Mouse (Mus musculus): ENCODE measurements around the gene Hkdc1. TPM values are rescaled to one million over a fixed set of nuclear protein-coding genes. Genes with fewer than 3 reads are reported as not detected.

Gene Hkdc1
- polyA plus RNA-seq, 1 experiment from 2014 or later = 0.67 TPM

DNA sequence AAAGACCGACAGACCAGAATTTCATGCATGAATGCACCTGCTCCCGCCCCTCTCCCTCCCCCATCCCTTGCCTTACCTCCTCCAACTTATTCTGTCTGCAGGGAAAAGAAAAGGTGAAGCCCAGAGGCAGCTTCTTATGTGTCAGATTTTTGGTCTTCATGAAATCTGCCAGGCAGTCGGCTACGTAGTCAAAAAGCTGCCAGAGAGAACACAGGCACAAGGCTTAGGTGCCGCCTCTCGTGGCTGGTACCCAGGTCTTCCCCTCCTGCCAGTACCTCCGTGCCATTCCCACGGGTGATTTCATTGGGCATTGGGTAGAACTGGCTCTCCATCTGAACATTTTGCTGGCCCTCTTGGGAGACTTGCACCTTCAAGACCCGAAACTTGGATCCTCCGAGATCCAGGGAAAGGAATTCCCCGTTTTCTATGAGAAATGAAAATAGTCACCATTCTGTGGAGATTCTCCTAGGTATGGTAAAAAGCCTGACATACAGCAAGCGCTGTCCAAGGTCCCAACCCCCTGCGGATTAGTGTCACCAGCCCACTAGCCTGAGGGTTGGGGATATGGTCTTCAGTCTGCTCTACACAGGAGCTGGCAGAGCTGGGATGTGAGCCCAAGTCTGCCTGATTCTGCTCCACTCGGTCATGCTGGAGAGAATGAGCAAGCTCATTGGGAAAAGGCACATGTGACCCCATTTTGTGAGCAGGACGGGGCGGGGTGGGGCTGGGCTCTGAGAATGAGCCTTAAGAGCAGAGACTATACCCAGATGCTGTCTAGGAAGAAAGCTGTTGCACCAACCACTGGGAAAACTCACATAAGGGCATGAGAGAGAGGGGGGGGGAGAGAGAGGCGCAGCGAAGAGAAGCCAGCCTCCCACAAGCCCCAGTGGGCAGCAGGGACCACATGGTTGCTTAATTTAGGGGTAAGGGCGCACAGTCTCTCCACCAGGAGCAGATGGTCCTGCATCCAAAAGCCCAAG is 10.6 kb downstream of the Hkdc1 start:
- peaks cover 5% of the 10 kb centered on the region; the same call in 1 of the 2 replicates for H3K4me1 ChIP-seq (ENCODE audit: control insufficient read depth, insufficient read depth, low read length)
- H3K4me3 ChIP-seq (ENCODE audit: low read depth, low read length) = no peak overlapping the region
- H3K9ac ChIP-seq (ENCODE audit: low read length) = no peak overlapping the region
- 73% methylated on average over 19 of the region's 19 CpGs for WGBS
- no peaks in the 10 kb centered on the region for H3K9me3 ChIP-seq (ENCODE audit: control insufficient read depth, low read length)
- H3K27ac ChIP-seq (replicated peaks; ENCODE audit: low read depth, low read length) = no peak overlapping the region
- ATAC-seq (ENCODE audit: insufficient number of reproducible peaks, low FRiP score, low TSS enrichment, low read depth) (no peak), DNase-seq (ENCODE audit: low spot score) (no peak)
- H3K27me3 ChIP-seq (ENCODE audit: control insufficient read depth, insufficient read depth, low read length) = no peaks in the 10 kb centered on the region
- H3K36me3 ChIP-seq (ENCODE audit: control insufficient read depth, insufficient read depth, low read length) = no peaks in the 10 kb centered on the region
- H3K4me2 ChIP-seq (ENCODE audit: low read depth, severe bottlenecking) = no peak overlapping the region

DNA sequence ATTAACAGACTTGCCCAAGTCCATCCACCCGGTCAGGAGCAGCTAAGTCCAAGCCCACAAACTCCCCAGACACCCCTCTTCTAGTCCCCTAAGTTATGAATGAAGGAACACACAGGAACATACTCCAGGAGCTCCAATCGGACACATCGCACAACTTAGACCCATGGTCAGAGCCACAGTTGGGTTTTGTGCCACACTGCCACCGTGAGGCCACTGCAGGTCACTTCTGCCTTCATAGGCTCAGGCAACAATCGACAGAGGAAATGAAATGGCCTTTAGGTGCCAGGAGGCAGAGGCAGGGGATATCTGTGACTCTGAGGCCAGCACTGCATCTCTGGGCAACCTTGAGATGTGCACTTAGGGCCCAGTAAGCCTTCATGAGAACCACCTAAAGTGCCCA is 11.3 kb downstream of the Hkdc1 start:
- no peak overlapping the region for H3K9ac ChIP-seq (ENCODE audit: low read length)
- H3K27ac ChIP-seq (replicated peaks; ENCODE audit: low read depth, low read length) = no peak overlapping the region
- no peak for ATAC-seq (ENCODE audit: insufficient number of reproducible peaks, low FRiP score, low TSS enrichment, low read depth)
- no peak overlapping the region for H3K4me3 ChIP-seq (ENCODE audit: low read depth, low read length)
- H3K4me1 ChIP-seq (ENCODE audit: control insufficient read depth, insufficient read depth, low read length) = peaks cover 5% of the 10 kb centered on the region; the same call in 1 of the 2 replicates
- no peak overlapping the region for H3K4me2 ChIP-seq (ENCODE audit: low read depth, severe bottlenecking)
- H3K36me3 ChIP-seq (ENCODE audit: control insufficient read depth, insufficient read depth, low read length) = no peaks in the 10 kb centered on the region
- 13% methylated on average over 5 of the region's 5 CpGs for WGBS
- DNase-seq (ENCODE audit: low spot score) = peak; percentile 78
- no peaks in the 10 kb centered on the region for H3K27me3 ChIP-seq (ENCODE audit: control insufficient read depth, insufficient read depth, low read length)
- H3K9me3 ChIP-seq (ENCODE audit: control insufficient read depth, low read length) = no peaks in the 10 kb centered on the region

DNA sequence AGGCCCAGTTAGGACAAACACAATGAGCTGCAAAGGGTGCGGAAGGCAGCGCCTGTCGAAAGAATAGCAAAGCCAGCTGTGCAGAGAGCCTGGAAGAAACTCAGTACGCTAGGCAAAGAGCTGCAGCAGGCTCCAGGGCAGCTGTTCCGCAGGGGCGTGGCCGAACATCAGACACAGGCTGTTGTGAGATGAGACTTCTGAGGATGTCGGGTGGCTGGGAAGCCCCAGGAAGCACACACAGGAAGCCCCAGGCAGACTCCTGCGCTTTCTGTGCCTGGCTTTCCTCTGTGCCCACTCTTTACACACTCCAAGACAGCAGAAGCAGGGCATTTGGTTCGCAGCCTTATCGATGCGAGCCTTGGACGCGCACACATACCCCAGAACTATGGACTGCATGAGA is 17.4 kb downstream of the Hkdc1 start:
- no peak overlapping the region for H3K4me3 ChIP-seq (ENCODE audit: low read depth, low read length)
- no peaks in the 10 kb centered on the region for H3K9me3 ChIP-seq (ENCODE audit: control insufficient read depth, low read length)
- no peak overlapping the region for H3K9ac ChIP-seq (ENCODE audit: low read length)
- H3K27me3 ChIP-seq (ENCODE audit: control insufficient read depth, insufficient read depth, low read length) = no peaks in the 10 kb centered on the region
- H3K27ac ChIP-seq (replicated peaks; ENCODE audit: low read depth, low read length) = no peak overlapping the region
- ATAC-seq (ENCODE audit: insufficient number of reproducible peaks, low FRiP score, low TSS enrichment, low read depth) (no peak), DNase-seq (ENCODE audit: low spot score) (peak; percentile 50)
- H3K36me3 ChIP-seq (ENCODE audit: control insufficient read depth, insufficient read depth, low read length) = no peaks in the 10 kb centered on the region
- WGBS = 36% methylated on average over 14 of the region's 14 CpGs
- no peaks in the 10 kb centered on the region for H3K4me1 ChIP-seq (ENCODE audit: control insufficient read depth, insufficient read depth, low read length)
- H3K4me2 ChIP-seq (ENCODE audit: low read depth, severe bottlenecking) = peak overlapping the region; percentile 23; the same call in 1 of the 2 replicates

DNA sequence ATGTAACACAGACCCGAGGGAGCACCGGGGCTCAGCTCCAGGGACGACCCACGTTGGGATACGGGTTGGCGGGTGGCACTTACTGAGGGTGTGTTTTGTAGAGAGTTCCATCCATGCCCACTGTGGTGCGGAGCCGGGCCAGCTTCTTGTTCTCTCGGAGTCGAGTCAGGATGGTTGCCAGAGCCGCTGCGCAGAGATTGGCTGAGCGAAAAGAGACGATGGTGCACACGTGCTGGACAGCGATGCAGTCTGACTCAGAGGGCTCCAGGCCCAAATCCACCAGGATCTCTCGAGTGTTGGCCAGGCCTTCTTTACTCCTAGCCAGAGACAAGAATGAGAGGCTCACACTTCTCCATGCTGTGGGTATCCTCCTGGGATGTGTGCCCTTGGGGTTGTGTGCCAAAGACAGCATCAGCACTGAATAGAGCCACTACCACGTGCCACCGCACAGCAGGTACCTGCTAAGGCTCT is 20.6 kb downstream of the Hkdc1 start:
- no peak for ATAC-seq (ENCODE audit: insufficient number of reproducible peaks, low FRiP score, low TSS enrichment, low read depth)

DNA sequence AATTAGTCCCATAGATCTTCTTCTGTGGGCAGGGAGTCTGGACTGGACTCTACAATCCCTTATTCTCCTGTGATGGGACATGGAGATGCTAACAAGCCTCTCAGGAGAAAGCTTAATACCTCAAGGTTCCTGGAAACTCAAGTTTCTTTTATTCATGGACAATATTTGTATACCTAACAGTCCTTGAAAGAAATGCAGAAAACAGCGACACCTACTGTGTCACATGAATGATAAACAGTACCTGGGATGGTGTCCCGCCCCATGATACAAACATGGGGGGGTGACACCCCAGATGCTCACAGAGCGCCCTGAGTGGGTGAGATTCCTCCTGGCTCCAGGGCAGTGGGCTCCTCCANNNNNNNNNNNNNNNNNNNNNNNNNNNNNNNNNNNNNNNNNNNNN is 39.3 kb downstream of the Hkdc1 start:
- H3K9me3 ChIP-seq (ENCODE audit: control insufficient read depth, low read length) = no peaks in the 10 kb centered on the region
- H3K27me3 ChIP-seq (ENCODE audit: control insufficient read depth, insufficient read depth, low read length) = no peaks in the 10 kb centered on the region
- WGBS = 82% methylated on average over 3 of the region's 3 CpGs
- H3K36me3 ChIP-seq (ENCODE audit: control insufficient read depth, insufficient read depth, low read length) = no peaks in the 10 kb centered on the region
- H3K27ac ChIP-seq (replicated peaks; ENCODE audit: low read depth, low read length) = no peak overlapping the region
- no peak overlapping the region for H3K9ac ChIP-seq (ENCODE audit: low read length)
- no peaks in the 10 kb centered on the region for H3K4me1 ChIP-seq (ENCODE audit: control insufficient read depth, insufficient read depth, low read length)
- ATAC-seq (ENCODE audit: insufficient number of reproducible peaks, low FRiP score, low TSS enrichment, low read depth) (no peak), DNase-seq (ENCODE audit: low spot score) (no peak)
- no peak overlapping the region for H3K4me3 ChIP-seq (ENCODE audit: low read depth, low read length)
- no peak overlapping the region for H3K4me2 ChIP-seq (ENCODE audit: low read depth, severe bottlenecking)

More for the DNA sequence above, 20.6 kb downstream of the Hkdc1 start:
- no peaks in the 10 kb centered on the region for H3K4me1 ChIP-seq (ENCODE audit: control insufficient read depth, insufficient read depth, low read length)
- H3K9me3 ChIP-seq (ENCODE audit: control insufficient read depth, low read length) = no peaks in the 10 kb centered on the region
- WGBS = 87% methylated on average over 19 of the region's 19 CpGs
- DNase-seq (ENCODE audit: low spot score) = no peak
- H3K27ac ChIP-seq (replicated peaks; ENCODE audit: low read depth, low read length) = no peak overlapping the region
- H3K9ac ChIP-seq (ENCODE audit: low read length) = no peak overlapping the region
- no peak overlapping the region for H3K4me2 ChIP-seq (ENCODE audit: low read depth, severe bottlenecking)
- H3K36me3 ChIP-seq (ENCODE audit: control insufficient read depth, insufficient read depth, low read length) = no peaks in the 10 kb centered on the region
- H3K27me3 ChIP-seq (ENCODE audit: control insufficient read depth, insufficient read depth, low read length) = no peaks in the 10 kb centered on the region
- H3K4me3 ChIP-seq (ENCODE audit: low read depth, low read length) = no peak overlapping the region

DNA sequence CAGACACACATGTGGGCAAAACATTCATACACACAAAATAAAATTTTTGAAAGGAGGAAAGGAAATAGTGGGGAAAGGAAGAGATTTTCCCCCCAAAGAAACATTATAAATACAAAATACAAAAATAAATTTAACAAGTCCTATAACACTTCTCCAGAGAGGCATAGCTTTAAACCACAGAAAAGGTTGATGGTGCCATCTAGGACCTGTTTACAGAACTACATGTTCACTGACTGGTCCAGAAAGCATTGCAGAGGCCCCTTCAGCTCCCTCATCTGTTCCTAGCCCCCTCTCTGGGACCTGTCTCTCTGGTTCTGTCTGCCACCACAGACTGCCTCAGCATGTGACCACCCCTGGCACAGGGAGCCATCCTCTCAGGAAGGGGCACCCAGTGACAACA is 41.4 kb downstream of the Hkdc1 start:
- no peaks in the 10 kb centered on the region for H3K36me3 ChIP-seq (ENCODE audit: control insufficient read depth, insufficient read depth, low read length)
- no peak for ATAC-seq (ENCODE audit: insufficient number of reproducible peaks, low FRiP score, low TSS enrichment, low read depth)
- H3K4me3 ChIP-seq (ENCODE audit: low read depth, low read length) = no peak overlapping the region
- no peak for DNase-seq (ENCODE audit: low spot score)
- no peak overlapping the region for H3K4me2 ChIP-seq (ENCODE audit: low read depth, severe bottlenecking)
- no peaks in the 10 kb centered on the region for H3K9me3 ChIP-seq (ENCODE audit: control insufficient read depth, low read length)
- no peaks in the 10 kb centered on the region for H3K27me3 ChIP-seq (ENCODE audit: control insufficient read depth, insufficient read depth, low read length)
- no peaks in the 10 kb centered on the region for H3K4me1 ChIP-seq (ENCODE audit: control insufficient read depth, insufficient read depth, low read length)
- H3K9ac ChIP-seq (ENCODE audit: low read length) = no peak overlapping the region
- H3K27ac ChIP-seq (replicated peaks; ENCODE audit: low read depth, low read length) = no peak overlapping the region

DNA sequence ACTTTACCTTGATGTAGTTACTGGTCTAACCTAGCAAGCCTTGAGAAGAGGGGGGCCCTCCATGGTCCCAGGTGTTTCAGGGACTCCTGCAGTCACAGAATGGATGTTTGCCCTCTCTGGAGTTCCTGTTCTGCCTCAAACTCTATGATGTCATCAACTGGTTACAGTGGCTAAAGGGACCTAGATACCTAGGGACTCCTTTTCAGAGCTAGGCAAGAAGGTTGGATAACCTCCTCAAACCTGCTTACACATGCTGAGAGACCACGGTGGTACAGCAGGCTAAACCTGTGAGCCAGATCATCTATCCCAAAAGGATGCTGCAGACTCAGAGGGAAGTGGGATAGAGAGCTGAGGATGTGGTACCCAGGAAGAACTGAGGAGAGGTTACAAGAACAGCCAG is 42.5 kb downstream of the Hkdc1 start, which contains the start of gene Hk1:
TSS of gene Hk1 (minus strand) at position 101 of the 400 bp plus-strand sequence.
- ATAC-seq (ENCODE audit: insufficient number of reproducible peaks, low FRiP score, low TSS enrichment, low read depth) (no peak), DNase-seq (ENCODE audit: low spot score) (no peak)
- 90% methylated on average over 1 of the region's 1 CpGs for WGBS
- Histone ChIP-seq H3K36me3 (ENCODE audit: control insufficient read depth, insufficient read depth, low read length) (no peaks in the 10 kb centered on the region), H3K9me3 (ENCODE audit: control insufficient read depth, low read length) (no peaks in the 10 kb centered on the region), H3K9ac (ENCODE audit: low read length) (no peak within 1 kb of the TSS), H3K4me2 (ENCODE audit: low read depth, severe bottlenecking) (no peak within 1 kb of the TSS), H3K27me3 (ENCODE audit: control insufficient read depth, insufficient read depth, low read length) (no peaks in the 10 kb centered on the region), H3K4me1 (ENCODE audit: control insufficient read depth, insufficient read depth, low read length) (no peaks in the 10 kb centered on the region), H3K4me3 (ENCODE audit: low read depth, low read length) (no peak within 1 kb of the TSS), H3K27ac (replicated peaks; ENCODE audit: low read depth, low read length) (no peak within 1 kb of the TSS)

DNA sequence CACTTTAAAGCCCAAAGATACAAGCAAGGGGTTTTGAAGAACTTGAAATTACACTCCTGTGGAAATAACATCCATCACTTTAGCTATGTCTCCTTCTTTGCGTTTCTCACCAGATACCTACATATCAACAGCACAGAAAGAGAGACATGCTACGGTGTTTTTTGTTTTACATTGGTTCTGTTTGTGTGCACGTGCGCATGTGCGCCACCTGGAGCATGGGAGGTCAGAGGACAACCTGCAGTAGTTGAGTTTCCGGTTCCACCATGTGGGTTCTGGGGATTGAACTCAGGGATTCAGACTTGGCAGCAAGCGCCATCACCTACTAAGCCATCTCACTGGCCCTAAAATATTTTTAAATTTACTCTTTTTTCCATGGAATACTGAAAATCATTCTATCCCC is 63.5 kb downstream of the Hkdc1 start:
- no peak for ATAC-seq (ENCODE audit: insufficient number of reproducible peaks, low FRiP score, low TSS enrichment, low read depth)
- 85% methylated on average over 7 of the region's 7 CpGs for WGBS
- H3K36me3 ChIP-seq (ENCODE audit: control insufficient read depth, insufficient read depth, low read length) = no peaks in the 10 kb centered on the region
- no peaks in the 10 kb centered on the region for H3K27me3 ChIP-seq (ENCODE audit: control insufficient read depth, insufficient read depth, low read length)
- H3K4me2 ChIP-seq (ENCODE audit: low read depth, severe bottlenecking) = no peak overlapping the region
- H3K9ac ChIP-seq (ENCODE audit: low read length) = no peak overlapping the region
- no peak overlapping the region for H3K4me3 ChIP-seq (ENCODE audit: low read depth, low read length)
- no peaks in the 10 kb centered on the region for H3K9me3 ChIP-seq (ENCODE audit: control insufficient read depth, low read length)
- no peak for DNase-seq (ENCODE audit: low spot score)
- no peaks in the 10 kb centered on the region for H3K4me1 ChIP-seq (ENCODE audit: control insufficient read depth, insufficient read depth, low read length)
- H3K27ac ChIP-seq (replicated peaks; ENCODE audit: low read depth, low read length) = no peak overlapping the region

Data from limb, embryonic 11.5 days (tissue).